In genomic region chr9:44337436-44338169, GRCm38 (mm10) we compare ENCODE assay signal across 9 mouse cellular contexts. TPM values are rescaled to one million over a fixed set of nuclear protein-coding genes. Genes with fewer than 3 reads are reported as not detected.
A peak's percentile ranks its signal among the peaks of the same experiment; 100 is the strongest.
DNase-seq lines count a peak whose midpoint lies in the region; ATAC-seq and TF ChIP-seq lines count a peak whose summit lies in the region.
"Had no signal": no experiment of that assay in that cellular context is flagged by ENCODE, and none has a peak within 500 bp of the region (broad histone marks: within the 10 kb centered on the region; RNA-seq: fewer than 3 reads in every experiment).

No protein-coding gene starts in this region.

- no peak for ATAC-seq in kidney, embryonic 15.5 days (replicated peaks; ENCODE audit: low FRiP score)
- ATAC-seq in forebrain, embryonic 15.5 days (replicated peaks) = no peak
- ATAC-seq in liver, embryonic 15.5 days (ENCODE audit: insufficient read depth) = no peak

- 60% methylated on average over 9 of the region's 9 CpGs for WGBS in kidney, embryonic 15.5 days
- WGBS in kidney, adult 2 months = 62% methylated on average over 9 of the region's 9 CpGs
- 64% methylated on average over 9 of the region's 9 CpGs for WGBS in forebrain, embryonic 15.5 days
- WGBS in liver, embryonic 15.5 days (ENCODE audit: insufficient replicate concordance) = 75% methylated on average over 9 of the region's 9 CpGs
- 39% methylated on average over 9 of the region's 9 CpGs for WGBS in cerebellum, adult 2 months

- H3K9me3 ChIP-seq in kidney, embryonic 15.5 days (replicated peaks) = no peaks in the 10 kb centered on the region
- no peaks in the 10 kb centered on the region for H3K9me3 ChIP-seq in ES-E14 (ENCODE audit: control insufficient read depth, insufficient read depth, low read depth, low read length)
- no peaks in the 10 kb centered on the region for H3K9me3 ChIP-seq in forebrain, embryonic 15.5 days
- H3K9me3 ChIP-seq in liver, embryonic 15.5 days (replicated peaks) = no peaks in the 10 kb centered on the region

- H3K27me3 ChIP-seq in kidney, embryonic 15.5 days = no peaks in the 10 kb centered on the region
- no peaks in the 10 kb centered on the region for H3K27me3 ChIP-seq in kidney, adult 2 months (replicated peaks; ENCODE audit: control insufficient read depth, insufficient read depth, low read length)
- H3K27me3 ChIP-seq in forebrain, embryonic 15.5 days = no peaks in the 10 kb centered on the region
- no peaks in the 10 kb centered on the region for H3K27me3 ChIP-seq in liver, embryonic 15.5 days
- no peaks in the 10 kb centered on the region for H3K27me3 ChIP-seq in cerebellum, adult 2 months (ENCODE audit: control insufficient read depth, insufficient read depth, low read length)

- peak overlapping the region; percentile 66 for H3K27ac ChIP-seq in kidney, embryonic 15.5 days
- no peak overlapping the region for H3K27ac ChIP-seq in kidney, adult 2 months (ENCODE audit: insufficient read depth, low read depth, low read length)
- H3K27ac ChIP-seq in ES-E14 (ENCODE audit: insufficient read depth, low read depth, low read length, poor library complexity, severe bottlenecking) = no peak overlapping the region
- no peak overlapping the region for H3K27ac ChIP-seq in forebrain, embryonic 15.5 days (replicated peaks)
- H3K27ac ChIP-seq in liver, embryonic 15.5 days (replicated peaks) = peak overlapping the region; percentile 100
- H3K27ac ChIP-seq in cerebellum, adult 2 months (ENCODE audit: insufficient read depth, low read length) = no peak overlapping the region

- peak overlapping the region; percentile 94 for H3K4me3 ChIP-seq in kidney, embryonic 15.5 days (replicated peaks)
- no peak overlapping the region for H3K4me3 ChIP-seq in kidney, adult 2 months (ENCODE audit: insufficient read depth, low read depth, low read length)
- peak overlapping the region; percentile 1 to 5; a peak in 2 of 4 replicates for H3K4me3 ChIP-seq in ES-E14 (ENCODE audit: insufficient read depth in 1 of 2, low read depth in 1 of 2, low read length in 2 of 2, poor library complexity in 1 of 2, severe bottlenecking in 1 of 2)
- H3K4me3 ChIP-seq in forebrain, embryonic 15.5 days = peak overlapping the region; percentile 92
- H3K4me3 ChIP-seq in liver, embryonic 15.5 days (replicated peaks) = peak overlapping the region; percentile 81
- no peak overlapping the region for H3K4me3 ChIP-seq in cerebellum, adult 2 months (replicated peaks; ENCODE audit: insufficient read depth, low read depth, low read length)

- no peak for DNase-seq in kidney, adult 2 months
- no peak for DNase-seq in ES-E14 (ENCODE audit: low read depth, low spot score)
- DNase-seq in retina, postnatal 1 day = no peak
- no peak for DNase-seq in cerebellum, adult 2 months
- DNase-seq in cerebellum, adult 11 months = no peak
- DNase-seq: lung, postnatal 4 days had no signal

- no peak for TF ChIP-seq POLR2A in kidney, adult 2 months (IDR thresholded peaks at IDR 0.05; ENCODE audit: low read depth, low read length)
- TF ChIP-seq POLR2A in cerebellum, adult 2 months (IDR thresholded peaks at IDR 0.05; ENCODE audit: borderline replicate concordance, insufficient read depth, low read length) = no peak

- peak overlapping the region; percentile 93; the same call in 1 of the 2 replicates for H3K9ac ChIP-seq in kidney, embryonic 15.5 days
- H3K9ac ChIP-seq in ES-E14 (ENCODE audit: insufficient read depth, low read depth, low read length, poor library complexity, severe bottlenecking) = peak overlapping the region; percentile 19; the same call in 1 of the 2 replicates
- H3K9ac ChIP-seq in forebrain, embryonic 15.5 days (replicated peaks) = peak overlapping the region; percentile 20; the same call in 1 of the 2 replicates
- peak overlapping the region; percentile 96 for H3K9ac ChIP-seq in liver, embryonic 15.5 days

- TF ChIP-seq CTCF in kidney, adult 2 months (conservative IDR thresholded peaks at IDR 0.05; ENCODE audit: insufficient read depth, insufficient read length, low read depth, low read length) = no peak
- TF ChIP-seq CTCF in cerebellum, adult 2 months (IDR thresholded peaks at IDR 0.05; ENCODE audit: borderline replicate concordance, insufficient read depth, low read depth, low read length) = no peak

- peaks cover 62% of the 10 kb centered on the region for H3K36me3 ChIP-seq in kidney, embryonic 15.5 days
- no peaks in the 10 kb centered on the region for H3K36me3 ChIP-seq in kidney, adult 2 months (ENCODE audit: control insufficient read depth, insufficient read depth, low read length)
- H3K36me3 ChIP-seq in ES-E14 (ENCODE audit: control insufficient read depth, insufficient read depth, low read length, poor library complexity, severe bottlenecking) = peaks cover 25% of the 10 kb centered on the region
- H3K36me3 ChIP-seq in forebrain, embryonic 15.5 days = peaks cover 24% of the 10 kb centered on the region
- H3K36me3 ChIP-seq in liver, embryonic 15.5 days (replicated peaks) = peaks cover 76% of the 10 kb centered on the region

- peaks cover 29% of the 10 kb centered on the region for H3K4me1 ChIP-seq in kidney, embryonic 15.5 days
- peaks cover 9% of the 10 kb centered on the region; the same call in 1 of the 2 replicates for H3K4me1 ChIP-seq in kidney, adult 2 months (ENCODE audit: control insufficient read depth, insufficient read depth, low read length)
- peaks cover 0 to 9% of the 10 kb centered on the region in 2 experiments; a peak in 1 of 4 replicates for H3K4me1 ChIP-seq in ES-E14 (ENCODE audit: control insufficient read depth in 2 of 2, insufficient read depth in 2 of 2, low read length in 2 of 2, poor library complexity in 1 of 2)
- peaks cover 27% of the 10 kb centered on the region for H3K4me1 ChIP-seq in forebrain, embryonic 15.5 days
- H3K4me1 ChIP-seq in liver, embryonic 15.5 days (replicated peaks) = peaks cover 48% of the 10 kb centered on the region
- peaks cover 9% of the 10 kb centered on the region; the same call in 1 of the 2 replicates for H3K4me1 ChIP-seq in cerebellum, adult 2 months (ENCODE audit: control insufficient read depth, insufficient read depth, low read length)

- in situ Hi-C loops in ES-E14 (cut with MboI; ENCODE audit: low sequenced_read_pairs in 2 of 2, unreplicated experiment in 2 of 2) = no loop called here

- peak overlapping the region; percentile 71 for H3K4me2 ChIP-seq in kidney, embryonic 15.5 days
- peak overlapping the region; percentile 84; the same call in 1 of the 2 replicates for H3K4me2 ChIP-seq in forebrain, embryonic 15.5 days (replicated peaks)
- H3K4me2 ChIP-seq in liver, embryonic 15.5 days = peak overlapping the region; percentile 82

TF ChIP-seq in ES-E14, 5 proteins besides CTCF, POLR2A, EP300 and RAD21:
- TF ChIP-seq HCFC1 (IDR thresholded peaks at IDR 0.05; ENCODE audit: borderline replicate concordance, insufficient read depth, low read length) = no peak
- TF ChIP-seq MAFK (IDR thresholded peaks at IDR 0.05; ENCODE audit: insufficient read depth, low read depth, low read length) = no peak
- no peak for TF ChIP-seq ZC3H11A (IDR thresholded peaks at IDR 0.05; ENCODE audit: borderline replicate concordance, low read depth, low read length)

RNA-seq across cellular contexts. Expression of gene H2afx, which starts 3.1 kb away (rescaled TPM):
- polyA plus RNA-seq in kidney, embryonic 15.5 days (2015; fragmentation: Nextera tagmentation; extraction: Ambion mirVana) = 390 and 426 TPM in 2 replicates
- polyA plus RNA-seq in kidney, adult 2 months (2012; rRNA removed) = 23.6 and 31.5 TPM in 2 replicates
- 967 and 1,137 TPM in 2 replicates for total RNA-seq in ES-E14 (2012; rRNA removed)
- 232 and 253 TPM in 2 replicates for polyA plus RNA-seq in forebrain, embryonic 15.5 days (2015; fragmentation: Nextera tagmentation; extraction: Ambion mirVana)
- polyA plus RNA-seq in liver, embryonic 15.5 days (2015; fragmentation: Nextera tagmentation; extraction: Ambion mirVana) = 226 and 228 TPM in 2 replicates
- polyA plus RNA-seq in cerebellum, adult 2 months (2012; rRNA removed) = 63.1 and 63.5 TPM in 2 replicates

RNA-seq across cellular contexts. Expression of gene Hmbs, which starts 6.4 kb away (rescaled TPM):
- polyA plus RNA-seq in kidney, embryonic 15.5 days (2015; fragmentation: Nextera tagmentation; extraction: Ambion mirVana) = 126 and 145 TPM in 2 replicates
- polyA plus RNA-seq in kidney, adult 2 months (2012; rRNA removed) = 47.4 and 49.3 TPM in 2 replicates
- total RNA-seq in ES-E14 (2012; rRNA removed) = 69.9 and 71.3 TPM in 2 replicates
- 66.3 and 71.2 TPM in 2 replicates for polyA plus RNA-seq in forebrain, embryonic 15.5 days (2015; fragmentation: Nextera tagmentation; extraction: Ambion mirVana)
- 1,466 and 1,543 TPM in 2 replicates for polyA plus RNA-seq in liver, embryonic 15.5 days (2015; fragmentation: Nextera tagmentation; extraction: Ambion mirVana)
- polyA plus RNA-seq in cerebellum, adult 2 months (2012; rRNA removed) = 32.2 and 35.4 TPM in 2 replicates

RNA-seq across cellular contexts. Expression of gene Dpagt1, which starts 11.8 kb away (rescaled TPM):
- polyA plus RNA-seq in kidney, embryonic 15.5 days (2015; fragmentation: Nextera tagmentation; extraction: Ambion mirVana) = 41.7 and 46.7 TPM in 2 replicates
- 41.9 and 45.8 TPM in 2 replicates for polyA plus RNA-seq in kidney, adult 2 months (2012; rRNA removed)
- 16.3 and 17.9 TPM in 2 replicates for total RNA-seq in ES-E14 (2012; rRNA removed)
- polyA plus RNA-seq in forebrain, embryonic 15.5 days (2015; fragmentation: Nextera tagmentation; extraction: Ambion mirVana) = 32.2 and 32.5 TPM in 2 replicates
- 17.9 and 18.4 TPM in 2 replicates for polyA plus RNA-seq in liver, embryonic 15.5 days (2015; fragmentation: Nextera tagmentation; extraction: Ambion mirVana)
- polyA plus RNA-seq in cerebellum, adult 2 months (2012; rRNA removed) = 23.5 and 23.6 TPM in 2 replicates

RNA-seq across cellular contexts. Expression of gene C2cd2l, which starts 17.5 kb away (rescaled TPM):
- 6.6 and 8.8 TPM in 2 replicates for polyA plus RNA-seq in kidney, embryonic 15.5 days (2015; fragmentation: Nextera tagmentation; extraction: Ambion mirVana)
- 164 and 194 TPM in 2 replicates for polyA plus RNA-seq in kidney, adult 2 months (2012; rRNA removed)
- total RNA-seq in ES-E14 (2012; rRNA removed) = 9.0 and 13.9 TPM in 2 replicates
- 21.5 and 24.2 TPM in 2 replicates for polyA plus RNA-seq in forebrain, embryonic 15.5 days (2015; fragmentation: Nextera tagmentation; extraction: Ambion mirVana)
- 9.6 and 10.4 TPM in 2 replicates for polyA plus RNA-seq in liver, embryonic 15.5 days (2015; fragmentation: Nextera tagmentation; extraction: Ambion mirVana)
- 112 and 113 TPM in 2 replicates for polyA plus RNA-seq in cerebellum, adult 2 months (2012; rRNA removed)

RNA-seq across cellular contexts. Expression of gene Vps11, which starts 23.9 kb away (rescaled TPM):
- polyA plus RNA-seq in kidney, embryonic 15.5 days (2015; fragmentation: Nextera tagmentation; extraction: Ambion mirVana) = 30.4 and 32.9 TPM in 2 replicates
- polyA plus RNA-seq in kidney, adult 2 months (2012; rRNA removed) = 31.2 and 34.1 TPM in 2 replicates
- total RNA-seq in ES-E14 (2012; rRNA removed) = 35.0 and 35.8 TPM in 2 replicates
- 38.4 and 42.3 TPM in 2 replicates for polyA plus RNA-seq in forebrain, embryonic 15.5 days (2015; fragmentation: Nextera tagmentation; extraction: Ambion mirVana)
- 14.6 and 15.1 TPM in 2 replicates for polyA plus RNA-seq in liver, embryonic 15.5 days (2015; fragmentation: Nextera tagmentation; extraction: Ambion mirVana)
- 58.4 and 60.9 TPM in 2 replicates for polyA plus RNA-seq in cerebellum, adult 2 months (2012; rRNA removed)

Comparison
In these comparisons a context has a peak if more than half of its experiments do, and no peak if none do; other contexts are left out.
1. H3K27ac ChIP-seq: peak in kidney, embryonic 15.5 days (single experiment) and liver, embryonic 15.5 days (single experiment); none in kidney, adult 2 months (single experiment), ES-E14 (single experiment), forebrain, embryonic 15.5 days (single experiment) and cerebellum, adult 2 months (single experiment).
2. H3K4me3 ChIP-seq: peak in kidney, embryonic 15.5 days (single experiment), ES-E14 (2 of 2), forebrain, embryonic 15.5 days (single experiment) and liver, embryonic 15.5 days (single experiment); none in kidney, adult 2 months (single experiment) and cerebellum, adult 2 months (single experiment).
3. H3K9ac ChIP-seq: peak in every context shown above with its lines; median percentile 96 in liver, embryonic 15.5 days; 93 in kidney, embryonic 15.5 days; 20 in forebrain, embryonic 15.5 days; 19 in ES-E14.
4. RNA of gene Hmbs, which starts 6.4 kb away (polyA plus RNA-seq): 1,466 to 1,543 TPM in liver, embryonic 15.5 days; 126 to 145 TPM in kidney, embryonic 15.5 days, 66.3 to 71.2 TPM in forebrain, embryonic 15.5 days, 47.4 to 49.3 TPM in kidney, adult 2 months and 32.2 to 35.4 TPM in cerebellum, adult 2 months; every median in the first group is over 10 times any median in the second.
5. Peak in every context shown above with its lines, with median percentiles within 50 percentile points of each other: H3K4me2 ChIP-seq.